ENCODE assay signal across 8 mouse cellular contexts in the genomic region with DNA sequence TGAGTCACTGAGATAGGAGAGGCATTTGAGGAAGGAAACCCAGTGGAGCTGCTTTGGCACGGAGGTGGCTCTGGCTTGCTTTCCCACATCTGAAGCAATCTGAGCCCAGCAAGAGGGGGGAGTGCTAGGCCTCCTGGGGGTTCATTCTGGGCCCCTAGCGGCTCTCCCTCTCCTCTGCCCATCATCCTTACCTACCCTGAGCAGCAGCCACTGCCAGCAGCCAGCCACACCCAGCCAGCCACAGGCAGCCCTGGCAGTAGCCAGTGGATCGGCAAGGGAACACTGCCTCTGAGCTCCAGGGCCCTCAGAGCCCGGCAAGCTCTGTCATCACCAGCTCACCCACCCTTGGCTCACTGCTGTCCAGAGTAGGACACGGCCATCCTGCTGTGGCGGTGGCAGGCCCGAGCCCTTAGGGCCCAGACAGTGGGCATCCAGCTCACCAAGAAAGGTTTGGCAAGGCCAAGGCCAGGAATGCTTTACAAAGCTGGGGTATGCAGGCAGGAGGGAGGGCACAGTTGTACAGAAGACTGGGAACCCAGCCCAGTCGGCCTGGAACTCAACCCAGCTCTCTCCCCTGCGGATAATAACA. TPM values are rescaled to one million over a fixed set of nuclear protein-coding genes. Genes with fewer than 3 reads are reported as not detected.
DNase-seq lines count a peak whose midpoint lies in the region; ATAC-seq and TF ChIP-seq lines count a peak whose summit lies in the region.

No protein-coding gene starts in this region.

- H3K27ac ChIP-seq in liver, embryonic 13.5 days: no peak overlapping the region
- no peak overlapping the region for H3K27ac ChIP-seq in liver, embryonic 12.5 days
- peak overlapping the region; percentile 2; the same call in 1 of the 2 replicates for H3K27ac ChIP-seq in embryonic fibroblast, embryonic 13.5 days (ENCODE audit: insufficient read depth, low read length)
- H3K27ac ChIP-seq in lung, embryonic 16.5 days (ENCODE audit: low read length): peak overlapping the region; percentile 43

- no peak for DNase-seq in liver, embryonic 13.5 days
- DNase-seq in T-cell, adult 2 months (ENCODE audit: low spot score): peak; percentile 64
- DNase-seq in cerebellum, adult 11 months: no peak
- DNase-seq in layer of hippocampus, adult 9-11 months: no peak

- ATAC-seq in liver, embryonic 13.5 days (ENCODE audit: low read depth): no peak
- ATAC-seq in liver, embryonic 12.5 days: no peak
- ATAC-seq in lung, embryonic 16.5 days (ENCODE audit: low read depth): no peak
- ATAC-seq in monocyte, adult 5-6 weeks (replicated peaks; ENCODE audit: insufficient number of reproducible peaks, low FRiP score, low TSS enrichment, poor library complexity, severe bottlenecking): no peak

- H3K9me3 ChIP-seq in liver, embryonic 13.5 days (replicated peaks): no peaks in the 10 kb centered on the region
- H3K9me3 ChIP-seq in liver, embryonic 12.5 days (replicated peaks): no peaks in the 10 kb centered on the region
- no peaks in the 10 kb centered on the region for H3K9me3 ChIP-seq in lung, embryonic 16.5 days (ENCODE audit: control insufficient read depth, low read length)

- TF ChIP-seq CTCF in embryonic fibroblast, embryonic 13.5 days (IDR thresholded peaks at IDR 0.05; ENCODE audit: borderline replicate concordance, insufficient read depth, low read length): no peak

- WGBS in liver, embryonic 13.5 days (ENCODE audit: insufficient replicate concordance): 49% methylated on average over 9 of the region's 9 CpGs
- WGBS in liver, embryonic 12.5 days (ENCODE audit: insufficient replicate concordance): 43% methylated on average over 9 of the region's 9 CpGs
- 52% methylated on average over 9 of the region's 9 CpGs for WGBS in lung, embryonic 16.5 days

- H3K27me3 ChIP-seq in liver, embryonic 13.5 days: no peaks in the 10 kb centered on the region
- peaks cover 7% of the 10 kb centered on the region; the same call in 1 of the 2 replicates for H3K27me3 ChIP-seq in liver, embryonic 12.5 days (replicated peaks)
- no peaks in the 10 kb centered on the region for H3K27me3 ChIP-seq in lung, embryonic 16.5 days (ENCODE audit: control insufficient read depth, insufficient read depth, low read depth, low read length)

- no peak overlapping the region for H3K4me3 ChIP-seq in liver, embryonic 13.5 days (replicated peaks)
- no peak overlapping the region for H3K4me3 ChIP-seq in liver, embryonic 12.5 days
- H3K4me3 ChIP-seq in embryonic fibroblast, embryonic 13.5 days (ENCODE audit: insufficient read depth, low read length): no peak overlapping the region
- H3K4me3 ChIP-seq in lung, embryonic 16.5 days (ENCODE audit: low read length): no peak overlapping the region

- H3K4me1 ChIP-seq in liver, embryonic 13.5 days (replicated peaks): peaks cover 51% of the 10 kb centered on the region
- peaks cover 40% of the 10 kb centered on the region for H3K4me1 ChIP-seq in liver, embryonic 12.5 days
- peaks cover 5% of the 10 kb centered on the region; the same call in 1 of the 2 replicates for H3K4me1 ChIP-seq in embryonic fibroblast, embryonic 13.5 days (ENCODE audit: control insufficient read depth, insufficient read depth, low read length)
- H3K4me1 ChIP-seq in lung, embryonic 16.5 days (replicated peaks; ENCODE audit: control insufficient read depth, insufficient read depth, low read length): peaks cover 9% of the 10 kb centered on the region

- H3K4me2 ChIP-seq in liver, embryonic 13.5 days: peak overlapping the region; percentile 3
- H3K4me2 ChIP-seq in liver, embryonic 12.5 days: no peak overlapping the region
- H3K4me2 ChIP-seq in lung, embryonic 16.5 days (ENCODE audit: low read depth, low read length): no peak overlapping the region

- no peaks in the 10 kb centered on the region for H3K36me3 ChIP-seq in liver, embryonic 13.5 days
- H3K36me3 ChIP-seq in liver, embryonic 12.5 days: no peaks in the 10 kb centered on the region
- no peaks in the 10 kb centered on the region for H3K36me3 ChIP-seq in lung, embryonic 16.5 days (ENCODE audit: control insufficient read depth, insufficient read depth, low read length)

- H3K9ac ChIP-seq in liver, embryonic 13.5 days: no peak overlapping the region
- H3K9ac ChIP-seq in liver, embryonic 12.5 days: no peak overlapping the region
- 0 out of 2 replicates have a peak overlapping the region, but pooled peaks have one; percentile 24 for H3K9ac ChIP-seq in lung, embryonic 16.5 days (ENCODE audit: low read length)

- no peak for TF ChIP-seq POLR2A in embryonic fibroblast, embryonic 13.5 days (IDR thresholded peaks at IDR 0.05; ENCODE audit: low read depth, low read length)

RNA-seq across cellular contexts. Expression of a gene that starts 11.7 kb away (rescaled TPM):
- 13.0 and 14.8 TPM in 2 replicates for polyA plus RNA-seq in liver, embryonic 13.5 days (2015; fragmentation: Nextera tagmentation; extraction: Ambion mirVana)
- polyA plus RNA-seq in liver, embryonic 12.5 days (2016; fragmentation: Nextera tagmentation; extraction: Ambion mirVana): 13.3 and 13.6 TPM in 2 replicates
- polyA plus RNA-seq in embryonic fibroblast, embryonic 13.5 days (2011; ENCODE audit: insufficient read length, low read depth, missing spikeins): 2.6 and 4.5 TPM in 2 replicates
- 1.9 and 3.2 TPM in 2 replicates for polyA plus RNA-seq in lung, embryonic 16.5 days (2015; fragmentation: Nextera tagmentation; extraction: Ambion mirVana)
- total RNA-seq in monocyte, adult 5-6 weeks (2017): 6.2 to 9.9 TPM (median 7.8 TPM) in 3 replicates

RNA-seq across cellular contexts. Expression of a gene that starts 24.3 kb away (rescaled TPM):
- 0.05 TPM in 1 of 2 replicates, not detected in the other for polyA plus RNA-seq in liver, embryonic 13.5 days (2015; fragmentation: Nextera tagmentation; extraction: Ambion mirVana)
- polyA plus RNA-seq in liver, embryonic 12.5 days (2016; fragmentation: Nextera tagmentation; extraction: Ambion mirVana): 0.23 and 0.25 TPM in 2 replicates
- 0.30 TPM in 1 of 2 replicates, not detected in the other for polyA plus RNA-seq in embryonic fibroblast, embryonic 13.5 days (2011; ENCODE audit: insufficient read length, low read depth, missing spikeins)
- polyA plus RNA-seq in lung, embryonic 16.5 days (2015; fragmentation: Nextera tagmentation; extraction: Ambion mirVana): 1.3 and 1.4 TPM in 2 replicates
- not detected in 3 replicates for total RNA-seq in monocyte, adult 5-6 weeks (2017)

RNA-seq across cellular contexts. Expression of a gene that starts 27.5 kb away (rescaled TPM):
- 7.3 and 7.7 TPM in 2 replicates for polyA plus RNA-seq in liver, embryonic 13.5 days (2015; fragmentation: Nextera tagmentation; extraction: Ambion mirVana)
- polyA plus RNA-seq in liver, embryonic 12.5 days (2016; fragmentation: Nextera tagmentation; extraction: Ambion mirVana): 11.7 TPM in 2 replicates
- polyA plus RNA-seq in embryonic fibroblast, embryonic 13.5 days (2011; ENCODE audit: insufficient read length, low read depth, missing spikeins): 5.6 and 7.1 TPM in 2 replicates
- polyA plus RNA-seq in lung, embryonic 16.5 days (2015; fragmentation: Nextera tagmentation; extraction: Ambion mirVana): 12.1 and 12.3 TPM in 2 replicates
- 8.7 to 15.0 TPM (median 10.3 TPM) in 3 replicates for total RNA-seq in monocyte, adult 5-6 weeks (2017)

Comparison
In these comparisons a context has a peak if more than half of its experiments do, and no peak if none do; other contexts are left out.
1. H3K27ac ChIP-seq: peak in embryonic fibroblast, embryonic 13.5 days (single experiment) and lung, embryonic 16.5 days (single experiment); none in liver, embryonic 13.5 days (single experiment) and liver, embryonic 12.5 days (single experiment).